Mouse (Mus musculus) v-Abl transformed pro-B cells (cell line): ENCODE measurements at regions not wholly inside any gene's neighbourhood (a gene's known extent, or its start where the extent isn't known, plus 50 kb on each side); places are given as distances from the start of the nearest gene placed in this dataset.

Experiments
- in situ Hi-C, 2 experiments: fragments of 400-800 bp; cut with MboI; formaldehyde crosslinking; loops; one replicate each; pipeline ENCODE4 v1.15.1; 2025; ENCODE audit not compliant: unreplicated experiment in 2 of 2

- in situ Hi-C loops, result no loop called here
These were observed 217.7 kb downstream of the Lrfn2 start for GRCm38 (mm10) chr17:49149896-49150295.

GRCm38 (mm10) chr17:49150971-49151422, 218.8 kb downstream of the Lrfn2 start:
- in situ Hi-C loops, result no loop called here

- in situ Hi-C loops, result no loop called here
These were observed 221.8 kb downstream of the Lrfn2 start for GRCm38 (mm10) chr17:49153994-49154393.

- in situ Hi-C loops, result no loop called here
These were observed 222.9 kb downstream of the Lrfn2 start for GRCm38 (mm10) chr17:49155001-49155515.

GRCm38 (mm10) chr17:49157586-49157985, 225.4 kb downstream of the Lrfn2 start:
- in situ Hi-C loops, result no loop called here

- in situ Hi-C loops, result no loop called here
These were observed 239.3 kb downstream of the Lrfn2 start for GRCm38 (mm10) chr17:49171252-49172047.

GRCm38 (mm10) chr17:49172052-49172799, 240.0 kb downstream of the Lrfn2 start:
- in situ Hi-C loops, result no loop called here

GRCm38 (mm10) chr17:49172800-49173150, 240.6 kb downstream of the Lrfn2 start:
- in situ Hi-C loops, result no loop called here

GRCm38 (mm10) chr17:49177966-49178731, 246.0 kb downstream of the Lrfn2 start:
- in situ Hi-C loops, result no loop called here

GRCm38 (mm10) chr17:49182485-49182884, 245.7 kb upstream of the Mocs1 start:
- in situ Hi-C loops, result no loop called here

- in situ Hi-C loops, result no loop called here
These were observed 244.2 kb upstream of the Mocs1 start for GRCm38 (mm10) chr17:49183917-49184316.

- in situ Hi-C loops, result no loop called here
These were observed 243.0 kb upstream of the Mocs1 start for GRCm38 (mm10) chr17:49185052-49185612.

GRCm38 (mm10) chr17:49189765-49190164, 238.4 kb upstream of the Mocs1 start:
- in situ Hi-C loops, result no loop called here

- in situ Hi-C loops, result no loop called here
These were observed 237.8 kb upstream of the Mocs1 start for GRCm38 (mm10) chr17:49190337-49190736.

- in situ Hi-C loops, result no loop called here
These were observed 232.0 kb upstream of the Mocs1 start for GRCm38 (mm10) chr17:49196046-49196684.

- in situ Hi-C loops, result no loop called here
These were observed 226.7 kb upstream of the Mocs1 start for GRCm38 (mm10) chr17:49201495-49201894.

- in situ Hi-C loops, result no loop called here
These were observed 223.1 kb upstream of the Mocs1 start for GRCm38 (mm10) chr17:49205095-49205494.

GRCm38 (mm10) chr17:49205564-49205963, 222.6 kb upstream of the Mocs1 start:
- in situ Hi-C loops, result no loop called here

GRCm38 (mm10) chr17:49206708-49207107, 221.5 kb upstream of the Mocs1 start:
- in situ Hi-C loops, result no loop called here

- in situ Hi-C loops, result no loop called here
These were observed 219.8 kb upstream of the Mocs1 start for GRCm38 (mm10) chr17:49208315-49208820.
